Mouse (Mus musculus) lung, embryonic 16.5 days (tissue): ENCODE measurements around the gene Gm10340. TPM values are rescaled to one million over a fixed set of nuclear protein-coding genes. Genes with fewer than 3 reads are reported as not detected.
"Not testable (repeated sequence)": the region's sequence is repeated elsewhere in the genome, so short reads cannot be mapped to it uniquely, and the experiment has no call there.

Source experiments
- ATAC-seq: fragments of 200-750 bp; cut with Nextera tagmentation; 2 replicates; pipeline ENCODE4 v1.8.0; 2017; ENCODE audit warnings: low read depth, mild to moderate bottlenecking, moderate library complexity
- H3K27ac ChIP-seq: fragments of 300-500 bp; sonication (generic); 2 replicates; pipeline ENCODE4 v1.5.1; 2014; ENCODE audit warnings: mild to moderate bottlenecking, control low read depth, low read length
- H3K27me3 ChIP-seq: fragments of 300-500 bp; sonication (generic); 2 replicates; pipeline ENCODE4 v1.6.1; 2014; ENCODE audit warnings: low read depth, low read length, mixed read lengths; ENCODE audit not compliant: control insufficient read depth, insufficient read depth
- H3K36me3 ChIP-seq: fragments of 300-500 bp; sonication (generic); 2 replicates; pipeline ENCODE4 v1.6.1; 2014; ENCODE audit warnings: low read length; ENCODE audit not compliant: control insufficient read depth, insufficient read depth
- H3K4me1 ChIP-seq: fragments of 300-500 bp; sonication (generic); replicated peaks from 2 replicates; pipeline ENCODE4 v1.6.1; 2014; ENCODE audit warnings: low read length, mixed read lengths; ENCODE audit not compliant: control insufficient read depth, insufficient read depth
- H3K4me2 ChIP-seq: fragments of 300-500 bp; sonication (generic); 2 replicates; pipeline ENCODE4 v1.6.1; 2014; ENCODE audit warnings: low read depth, low read length, control low read depth
- H3K4me3 ChIP-seq: fragments of 300-500 bp; sonication (generic); 2 replicates; pipeline ENCODE4 v1.5.1; 2014; ENCODE audit warnings: mild to moderate bottlenecking, low read length, control low read depth
- H3K9ac ChIP-seq: fragments of 300-500 bp; sonication (generic); 2 replicates; pipeline ENCODE4 v1.6.1; 2014; ENCODE audit warnings: low read length, control low read depth
- H3K9me3 ChIP-seq: fragments of 300-500 bp; sonication (generic); 2 replicates; pipeline ENCODE4 v1.6.1; 2016; ENCODE audit warnings: low read length; ENCODE audit not compliant: control insufficient read depth
- WGBS: fragments of 180-500 bp; shearing (Covaris S2); extraction: QIAGEN DNeasy Blood & Tissue Kit; methylation state at CpG from one replicate; pipeline ENCODE4 v1.1.7; 2014; 5-methylcytosine and 5-hydroxymethylcytosine counted together
- polyA plus RNA-seq: library from polyadenylated mRNA; unstranded; fragments of >200 nt; fragmentation: Nextera tagmentation; extraction: Ambion mirVana; gene quantifications from 2 replicates; pipeline ENCODE4 v1.2.1, GENCODE M21; 2015

Gene Gm10340
- not detected in 2 replicates for polyA plus RNA-seq

DNA sequence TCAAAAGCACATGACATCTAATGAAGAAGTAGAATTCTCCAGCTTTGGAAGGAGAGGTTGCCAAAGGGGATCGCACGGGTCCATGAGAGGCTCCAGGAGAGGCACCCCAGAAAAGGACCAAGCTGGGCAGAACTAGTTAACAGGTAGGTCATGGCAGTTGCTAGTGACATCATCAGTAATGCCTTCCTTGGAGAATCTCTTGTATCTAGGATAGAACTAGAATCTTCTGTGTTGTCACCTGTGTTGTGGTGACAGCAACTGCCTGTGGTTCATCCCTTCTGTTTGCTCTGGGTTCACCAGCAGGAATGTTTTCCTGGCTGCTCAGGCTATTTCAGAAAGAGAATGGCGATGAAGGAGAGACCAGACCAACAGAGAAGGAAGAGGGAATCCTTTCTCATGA lies at the start of gene Gm10340:
Gene Gm10340 (plus strand): TSS at position 301 of the 400 bp plus-strand sequence.
- H3K36me3 ChIP-seq, H3K27ac ChIP-seq, H3K4me2 ChIP-seq, H3K9ac ChIP-seq, H3K4me1 ChIP-seq, H3K4me3 ChIP-seq, H3K27me3 ChIP-seq, ATAC-seq, H3K9me3 ChIP-seq: not testable (repeated sequence)
- WGBS: 96% methylated on average over 2 of the region's 3 CpGs

DNA sequence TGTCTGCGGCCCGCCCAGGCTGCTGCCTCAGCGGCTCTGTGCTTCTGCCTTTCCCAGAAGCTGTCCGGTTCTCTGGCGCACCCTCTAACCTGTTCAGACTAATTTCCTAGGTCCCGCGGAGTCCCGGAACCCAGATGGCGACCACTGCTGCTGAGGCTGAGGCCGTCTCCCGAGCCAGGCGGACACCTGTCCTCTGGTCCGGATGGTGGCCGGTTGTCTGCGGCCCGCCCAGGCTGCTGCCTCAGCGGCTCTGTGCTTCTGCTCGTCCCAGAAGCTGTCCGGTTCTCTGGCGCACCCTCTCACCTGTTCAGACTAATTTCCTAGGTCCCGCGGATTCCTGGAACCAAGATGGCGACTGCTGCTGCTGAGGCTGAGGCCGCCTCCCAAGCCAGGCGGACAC lies 17.7 kb upstream of the Gm10340 start:
- ATAC-seq, H3K4me2 ChIP-seq, H3K9me3 ChIP-seq, H3K27ac ChIP-seq, H3K4me1 ChIP-seq, H3K9ac ChIP-seq, H3K36me3 ChIP-seq, H3K4me3 ChIP-seq, H3K27me3 ChIP-seq: not testable (repeated sequence)
- WGBS: 92% methylated on average over 18 of the region's 25 CpGs

DNA sequence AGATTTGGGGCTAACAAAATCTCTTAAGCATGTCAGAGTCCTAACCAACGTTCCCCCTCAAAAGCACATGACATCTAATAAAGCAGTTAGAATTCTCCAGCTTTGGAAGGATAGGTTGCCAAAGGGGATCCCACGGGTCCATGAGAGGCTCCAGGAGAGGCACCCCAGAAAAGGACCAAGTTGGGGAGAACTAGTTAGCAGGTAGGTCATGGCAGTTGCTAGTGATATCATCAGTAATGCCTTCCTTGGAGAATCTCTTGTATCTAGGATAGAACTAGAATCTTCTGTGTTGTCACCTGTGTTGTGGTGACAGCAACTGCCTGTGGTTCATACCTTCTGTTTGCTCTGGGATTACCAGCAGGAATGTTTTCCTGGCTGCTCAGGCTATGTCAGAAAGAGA lies 54.2 kb downstream of the Gm10340 start, which contains the start of gene Gm5795:
Gene Gm5795 (plus strand): TSS at position 301 of the 400 bp plus-strand sequence.
- WGBS: no CpG with 5 or more reads among the region's 2 CpGs
- not testable (repeated sequence) for H3K36me3 ChIP-seq

More for the DNA sequence above, 54.2 kb downstream of the Gm10340 start, which contains the start of gene Gm5795:
- not testable (repeated sequence) for H3K9me3 ChIP-seq, H3K27me3 ChIP-seq, H3K27ac ChIP-seq, H3K4me1 ChIP-seq, H3K9ac ChIP-seq, ATAC-seq, H3K4me3 ChIP-seq, H3K4me2 ChIP-seq

Other genes with a start within 250 kb of the Gm10340 start
- not detected in 2 replicates for gene Gm2888, start 104.0 kb upstream of the Gm10340 start, polyA plus RNA-seq
- gene Gm2897, start 84.7 kb upstream of the Gm10340 start, polyA plus RNA-seq: 1.5 and 1.8 TPM in 2 replicates
- gene Gm5795, start 54.3 kb downstream of the Gm10340 start, polyA plus RNA-seq: not detected in 2 replicates
- 4.5 and 5.2 TPM in 2 replicates for gene D830030K20Rik, start 74.5 kb downstream of the Gm10340 start, polyA plus RNA-seq
- not detected in 2 replicates for gene Gm2956, start 198.6 kb downstream of the Gm10340 start, polyA plus RNA-seq